Mouse (Mus musculus) thymus, adult 2 months (tissue): ENCODE data around the gene Irf2.

Experiments
- CTCF ChIP-seq: fragments of 200-500 bp; IDR thresholded peaks from 2 replicates; pipeline ENCODE4 v1.5.1; 2012; ENCODE audit warnings: mild to moderate bottlenecking, control low read depth, low read length, moderate library complexity, borderline replicate concordance; ENCODE audit not compliant: control insufficient read depth, poor library complexity, insufficient read depth; ENCODE audit errors: extremely low read depth
- POLR2A ChIP-seq: fragments of 200-500 bp; IDR thresholded peaks from 2 replicates; pipeline ENCODE4 v1.6.1; 2012; ENCODE audit warnings: mild to moderate bottlenecking, low read length, control low read depth, moderate library complexity; ENCODE audit not compliant: control insufficient read depth, poor library complexity, insufficient read depth; ENCODE audit errors: extremely low read depth

DNA sequence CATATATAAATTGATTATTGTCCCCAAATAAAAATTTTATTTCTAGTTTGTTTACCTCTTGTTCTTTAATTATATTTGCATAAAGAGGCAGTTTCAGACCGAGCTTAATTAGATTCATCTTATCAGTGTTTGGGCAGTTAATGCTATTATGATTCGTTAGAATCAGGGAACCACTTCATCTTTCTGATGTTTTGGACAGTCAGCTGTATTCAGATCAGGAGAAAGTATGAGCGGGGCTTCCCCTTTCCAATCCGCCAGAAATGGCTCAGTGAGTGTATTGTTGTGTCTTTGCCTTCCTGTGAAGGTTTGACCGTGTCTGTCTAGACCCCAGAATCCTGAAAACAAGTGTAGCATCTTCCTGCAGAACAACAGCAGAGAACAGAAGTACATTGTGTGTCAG is 97.4 kb downstream of the Irf2 start:
- TF ChIP-seq POLR2A (no peak), CTCF (no peak)
